Mouse (Mus musculus): Measurements from ENCODE around the gene Ano6. TPM values are rescaled to one million over a fixed set of nuclear protein-coding genes. Genes with fewer than 3 reads are reported as not detected.

Ano6 gene
- total and polyA plus RNA-seq, 3 experiments: 14.9 to 27.0 (median 18.4) TPM

DNA sequence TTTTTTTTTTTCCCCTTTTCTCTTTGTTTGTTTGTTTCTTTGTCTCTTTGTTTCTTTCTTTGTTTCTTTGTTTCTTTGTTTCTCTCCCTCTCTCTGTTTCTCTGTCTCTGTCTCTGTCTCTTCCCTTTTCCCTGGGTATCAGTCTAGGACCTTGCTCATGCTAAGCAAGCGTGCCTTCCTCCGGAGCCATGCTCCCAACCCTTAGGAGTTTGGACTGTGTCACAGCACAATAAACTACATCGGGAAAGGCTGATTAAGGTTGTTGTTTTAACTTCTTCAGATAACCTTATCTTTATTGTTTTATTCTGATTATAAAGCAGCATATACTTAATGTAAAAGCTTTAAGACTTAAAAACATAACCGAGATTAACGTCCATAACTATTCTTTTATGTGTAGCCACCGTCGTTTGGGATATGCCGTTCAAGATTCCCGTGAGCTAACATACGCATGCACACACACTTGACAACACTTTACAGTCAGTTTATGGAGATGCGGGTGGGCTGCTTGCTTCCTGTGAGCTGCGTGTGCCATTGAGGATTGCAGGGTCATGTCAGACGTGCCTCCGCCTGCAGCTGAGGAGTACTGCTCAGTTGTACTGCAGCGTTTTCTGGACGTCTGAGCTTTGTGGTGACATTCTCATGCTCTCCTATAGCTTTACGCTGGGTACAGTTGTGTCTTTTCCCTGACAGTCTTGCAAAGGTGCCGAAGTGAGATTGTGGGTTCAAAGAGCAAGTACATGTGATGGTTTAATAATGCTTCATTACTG is 52.7 kb downstream of the Ano6 start:
- in situ Hi-C loops (cut with MboI; ENCODE audit: low pct_ligation_motif_present, low pct_unique_long_range_greater_than_20kb, low sequenced_read_pairs): no loop called here
- H3K27ac ChIP-seq (ENCODE audit: insufficient read depth, low read depth): no peak overlapping the region
- H3K9me3 ChIP-seq (replicated peaks; ENCODE audit: low read length): no peaks in the 10 kb centered on the region
- H3K4me3 ChIP-seq (replicated peaks in 1 of 3; ENCODE audit: low read depth in 2 of 3, low read length in 2 of 3, poor library complexity in 1 of 3): no peak overlapping the region
- no peak for TF ChIP-seq ZNF384 (IDR thresholded peaks at IDR 0.05; ENCODE audit: low read depth, low read length)
- H3K4me2 ChIP-seq (ENCODE audit: insufficient read depth, low read depth, poor library complexity, severe bottlenecking): no peak overlapping the region
- H3K36me3 ChIP-seq (replicated peaks in 1 of 2; ENCODE audit: control insufficient read depth in 1 of 2, insufficient read depth in 1 of 2, low read length in 1 of 2): peaks cover 0 to 28% of the 10 kb centered on the region in 2 experiments
- H3K4me1 ChIP-seq (ENCODE audit: control insufficient read depth in 1 of 2, insufficient read depth in 2 of 2): peaks cover 0 to 11% of the 10 kb centered on the region in 2 experiments; a peak in 1 of 4 replicates
- no peaks in the 10 kb centered on the region for H3K27me3 ChIP-seq (replicated peaks)
- H3K79me2 ChIP-seq (replicated peaks; ENCODE audit: control insufficient read depth, extremely low read depth, insufficient read depth, poor library complexity, severe bottlenecking): no peaks in the 10 kb centered on the region; the same call in 1 of the 2 replicates
- DNase-seq (ENCODE audit: extremely low read depth): no peak
- no peak overlapping the region for H3K9ac ChIP-seq (ENCODE audit: insufficient read depth, low read depth)
- dilution Hi-C loops (cut with MboI; ENCODE audit: extremely low pct_ligation_motif_present, extremely low pct_unique_long_range_greater_than_20kb, low sequenced_read_pairs): no loop called here

DNA sequence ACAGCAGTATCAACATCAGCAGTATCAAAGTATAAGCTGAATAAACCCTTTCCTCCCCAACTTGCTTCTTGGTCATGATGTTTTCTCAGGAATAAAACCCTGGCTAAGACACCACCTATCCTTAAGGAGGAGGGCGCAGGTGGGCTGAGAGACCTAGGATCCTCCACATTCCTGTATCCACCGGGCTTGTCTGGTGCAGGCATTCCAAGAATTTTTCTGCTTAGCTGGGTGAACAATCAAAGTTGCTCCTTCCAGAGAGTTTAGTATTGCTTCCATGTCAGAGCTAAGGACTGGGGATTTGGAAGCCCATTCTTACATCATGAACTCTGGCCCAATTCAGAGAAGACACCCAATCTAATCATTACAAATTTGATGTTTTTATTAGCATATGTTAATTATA is 53.8 kb downstream of the Ano6 start:
- peaks cover 0 to 27% of the 10 kb centered on the region in 2 experiments for H3K36me3 ChIP-seq (replicated peaks in 1 of 2; ENCODE audit: control insufficient read depth in 1 of 2, insufficient read depth in 1 of 2, low read length in 1 of 2)
- TF ChIP-seq USF1 (IDR thresholded peaks at IDR 0.05; ENCODE audit: low read depth, low read length) (no peak), USF2 (conservative IDR thresholded peaks at IDR 0.05; ENCODE audit: low read depth, low read length) (no peak), ZC3H11A (IDR thresholded peaks at IDR 0.05; ENCODE audit: low read depth, low read length) (no peak), RCOR1 (conservative IDR thresholded peaks at IDR 0.05; ENCODE audit: low read depth, low read length) (no peak), MEF2A (IDR thresholded peaks at IDR 0.05; ENCODE audit: borderline replicate concordance, low read depth, low read length) (no peak), UBTF (IDR thresholded peaks at IDR 0.05; ENCODE audit: low read depth, low read length) (no peak), TBP (conservative IDR thresholded peaks at IDR 0.05; ENCODE audit: low read depth, low read length) (no peak), ZKSCAN1 (IDR thresholded peaks at IDR 0.05; ENCODE audit: borderline replicate concordance, low read depth, low read length) (no peak), NELFE (IDR thresholded peaks at IDR 0.05; ENCODE audit: low read depth, low read length) (no peak), BHLHE40 (IDR thresholded peaks at IDR 0.05; ENCODE audit: low read depth, low read length) (no peak), CTCF (conservative IDR thresholded peaks at IDR 0.05 in 1 of 2, IDR thresholded peaks at IDR 0.05 in 1 of 2; ENCODE audit: low read depth in 2 of 2, low read length in 2 of 2) (no peak), POLR2AphosphoS2 (IDR thresholded peaks at IDR 0.05; ENCODE audit: low read depth, low read length) (no peak), ZMIZ1 (IDR thresholded peaks at IDR 0.05; ENCODE audit: low read depth, low read length) (no peak), ZNF384 (IDR thresholded peaks at IDR 0.05; ENCODE audit: low read depth, low read length) (no peak), HCFC1 (IDR thresholded peaks at IDR 0.05; ENCODE audit: low read depth, low read length) (no peak), TCF12 (IDR thresholded peaks at IDR 0.05; ENCODE audit: low read depth, low read length) (no peak), CHD1 (IDR thresholded peaks at IDR 0.05; ENCODE audit: low read depth, low read length) (no peak), POLR2A (IDR thresholded peaks at IDR 0.05; ENCODE audit: low read depth, low read length) (no peak), EP300 (IDR thresholded peaks at IDR 0.05; ENCODE audit: low read length) (no peak), MAFK (IDR thresholded peaks at IDR 0.05; ENCODE audit: insufficient replicate concordance, low read length) (no peak)
- in situ Hi-C loops (cut with MboI; ENCODE audit: low pct_ligation_motif_present, low pct_unique_long_range_greater_than_20kb, low sequenced_read_pairs): no loop called here
- H3K79me2 ChIP-seq (replicated peaks; ENCODE audit: control insufficient read depth, extremely low read depth, insufficient read depth, poor library complexity, severe bottlenecking): no peaks in the 10 kb centered on the region; the same call in 1 of the 2 replicates
- peaks cover 0 to 8% of the 10 kb centered on the region in 2 experiments; a peak in 1 of 4 replicates for H3K4me1 ChIP-seq (ENCODE audit: control insufficient read depth in 1 of 2, insufficient read depth in 2 of 2)
- no peak for DNase-seq (ENCODE audit: extremely low read depth)
- no peaks in the 10 kb centered on the region for H3K9me3 ChIP-seq (replicated peaks; ENCODE audit: low read length)
- no peak overlapping the region for H3K9ac ChIP-seq (ENCODE audit: insufficient read depth, low read depth)
- dilution Hi-C loops (cut with MboI; ENCODE audit: extremely low pct_ligation_motif_present, extremely low pct_unique_long_range_greater_than_20kb, low sequenced_read_pairs): no loop called here
- no peak overlapping the region for H3K4me3 ChIP-seq (replicated peaks in 1 of 3; ENCODE audit: low read depth in 2 of 3, low read length in 2 of 3, poor library complexity in 1 of 3)
- no peak overlapping the region for H3K27ac ChIP-seq (ENCODE audit: insufficient read depth, low read depth)
- H3K27me3 ChIP-seq (replicated peaks): no peaks in the 10 kb centered on the region
- no peak overlapping the region for H3K4me2 ChIP-seq (ENCODE audit: insufficient read depth, low read depth, poor library complexity, severe bottlenecking)

Measured in CH12.LX (cell line).